11 mouse cellular contexts compared by ENCODE assay signal in the genomic region with DNA sequence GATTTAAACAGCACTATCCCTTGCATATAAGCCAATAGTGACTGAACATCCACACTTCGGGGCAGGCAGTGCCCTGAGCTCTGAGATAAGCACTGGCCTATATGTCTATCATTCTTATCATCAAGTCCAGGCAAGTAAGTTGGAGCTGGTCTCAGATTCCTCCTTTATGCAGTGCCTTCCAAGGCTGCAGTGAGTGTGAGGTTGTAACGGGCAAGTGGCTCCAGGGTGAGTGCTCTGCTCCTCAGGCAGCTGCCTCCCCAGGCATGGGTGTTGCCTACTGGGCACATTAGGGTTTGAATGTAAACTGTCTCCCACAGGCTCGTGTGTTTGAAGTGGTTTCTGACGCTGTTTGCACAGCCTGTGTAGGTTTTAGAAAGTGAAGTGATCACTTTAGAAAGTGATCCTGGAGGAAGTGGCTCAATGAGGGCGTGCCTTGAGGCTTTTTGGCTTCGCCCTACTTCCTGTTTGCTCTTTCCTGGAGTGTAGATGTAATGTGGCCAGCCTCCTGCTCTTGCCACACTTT. TPM values are rescaled to one million over a fixed set of nuclear protein-coding genes. Genes with fewer than 3 reads are reported as not detected.
A peak's percentile ranks its signal among the peaks of the same experiment; 100 is the strongest.
DNase-seq lines count a peak whose midpoint lies in the region; ATAC-seq and TF ChIP-seq lines count a peak whose summit lies in the region.
"Had no signal": no experiment of that assay in that cellular context is flagged by ENCODE, and none has a peak within 500 bp of the region (broad histone marks: within the 10 kb centered on the region; RNA-seq: fewer than 3 reads in every experiment).

No protein-coding gene starts in this region.

- H3K27me3 ChIP-seq in MEL (ENCODE audit: control insufficient read depth in 1 of 2, insufficient read depth in 2 of 2, low read length in 2 of 2) = no peaks in the 10 kb centered on the region
- no peaks in the 10 kb centered on the region for H3K27me3 ChIP-seq in stomach, embryonic 14.5 days (ENCODE audit: control insufficient read depth, insufficient read depth, low read length)
- no peaks in the 10 kb centered on the region for H3K27me3 ChIP-seq in midbrain, embryonic 10.5 days (ENCODE audit: low read depth, poor library complexity, severe bottlenecking)
- peaks cover 3% of the 10 kb centered on the region; the same call in 1 of the 2 replicates for H3K27me3 ChIP-seq in heart, embryonic 12.5 days (replicated peaks)
- H3K27me3 ChIP-seq: limb, embryonic 13.5 days had no signal

- TF ChIP-seq EP300 in MEL (IDR thresholded peaks at IDR 0.05; ENCODE audit: low read depth in 1 of 2, low read length in 2 of 2) = peak; percentile 41 to 44

- peaks cover 0 to 15% of the 10 kb centered on the region in 2 experiments; a peak in 2 of 4 replicates for H3K4me1 ChIP-seq in MEL (ENCODE audit: control insufficient read depth in 1 of 2, insufficient read depth in 2 of 2, low read length in 2 of 2)
- H3K4me1 ChIP-seq in stomach, embryonic 14.5 days (ENCODE audit: control insufficient read depth, insufficient read depth, low read length) = no peaks in the 10 kb centered on the region
- H3K4me1 ChIP-seq in midbrain, embryonic 10.5 days = 0 out of 2 replicates have a peak, but pooled peaks cover 5% of the 10 kb centered on the region
- H3K4me1 ChIP-seq in heart, embryonic 12.5 days (replicated peaks) = 0 out of 2 replicates have a peak, but pooled peaks cover 6% of the 10 kb centered on the region
- H3K4me1 ChIP-seq: limb, embryonic 13.5 days had no signal

- peak in 1 of 2 experiments; percentile 29; a peak in 1 of 4 replicates for TF ChIP-seq POLR2A in MEL (IDR thresholded peaks at IDR 0.05; ENCODE audit: control insufficient read depth in 1 of 2, insufficient read depth in 1 of 2, low read depth in 1 of 2, low read length in 2 of 2, poor library complexity in 1 of 2)

- peak overlapping the region; percentile 70 for H3K27ac ChIP-seq in MEL (ENCODE audit: control insufficient read depth, low read depth, low read length)
- no peak overlapping the region for H3K27ac ChIP-seq in stomach, embryonic 14.5 days (ENCODE audit: low read length)
- H3K27ac ChIP-seq in midbrain, embryonic 10.5 days (replicated peaks) = no peak overlapping the region
- no peak overlapping the region for H3K27ac ChIP-seq in heart, embryonic 12.5 days (ENCODE audit: poor library complexity, severe bottlenecking)
- H3K27ac ChIP-seq: hindbrain, embryonic 14.5 days; limb, embryonic 13.5 days had no signal

- no peak for TF ChIP-seq RAD21 in MEL (IDR thresholded peaks at IDR 0.05; ENCODE audit: low read depth, low read length)

- DNase-seq in MEL (ENCODE audit: low read depth, low spot score) = peak; percentile 70
- peak; percentile 23 for DNase-seq in lung, postnatal 14 days
- DNase-seq in right cerebral cortex, postnatal 25 days = no peak
- DNase-seq in midbrain, embryonic 10.5 days (ENCODE audit: low spot score) = no peak
- DNase-seq in embryo, embryonic 11 days = no peak
- DNase-seq: cerebellum, postnatal 36 days had no signal

- H3K9ac ChIP-seq in MEL (ENCODE audit: control insufficient read depth, low read depth, low read length, poor library complexity, severe bottlenecking) = peak overlapping the region; percentile 25
- no peak overlapping the region for H3K9ac ChIP-seq in stomach, embryonic 14.5 days (replicated peaks; ENCODE audit: low read depth, low read length)
- H3K9ac ChIP-seq in heart, embryonic 12.5 days = no peak overlapping the region
- H3K9ac ChIP-seq: hindbrain, embryonic 14.5 days; limb, embryonic 13.5 days had no signal

- TF ChIP-seq CTCF in MEL (IDR thresholded peaks at IDR 0.05 in 2 of 3, conservative IDR thresholded peaks at IDR 0.05 in 1 of 3; ENCODE audit: control insufficient read depth in 1 of 3, insufficient read depth in 1 of 3, low read depth in 2 of 3, low read length in 3 of 3, poor library complexity in 1 of 3, severe bottlenecking in 1 of 3) = no peak

- peak overlapping the region; percentile 37 to 39; a peak in 3 of 4 replicates for H3K4me3 ChIP-seq in MEL (ENCODE audit: control insufficient read depth in 1 of 2, insufficient read depth in 1 of 2, low read depth in 2 of 2, low read length in 2 of 2)
- no peak overlapping the region for H3K4me3 ChIP-seq in stomach, embryonic 14.5 days (ENCODE audit: low read depth, low read length)
- H3K4me3 ChIP-seq in midbrain, embryonic 10.5 days = no peak overlapping the region
- H3K4me3 ChIP-seq in heart, embryonic 12.5 days = no peak overlapping the region
- H3K4me3 ChIP-seq: limb, embryonic 13.5 days had no signal

- H3K36me3 ChIP-seq in MEL (ENCODE audit: control insufficient read depth in 1 of 2, insufficient read depth in 2 of 2, low read length in 2 of 2) = peaks cover 0 to 6% of the 10 kb centered on the region in 2 experiments; a peak in 1 of 4 replicates
- H3K36me3 ChIP-seq in stomach, embryonic 14.5 days (ENCODE audit: control insufficient read depth, insufficient read depth, low read length) = no peaks in the 10 kb centered on the region
- no peaks in the 10 kb centered on the region for H3K36me3 ChIP-seq in midbrain, embryonic 10.5 days
- H3K36me3 ChIP-seq in heart, embryonic 12.5 days = no peaks in the 10 kb centered on the region
- H3K36me3 ChIP-seq: limb, embryonic 13.5 days had no signal

- peak; percentile 79 to 86 for ATAC-seq in hematopoietic stem cell, adult 5-6 weeks (replicated peaks in 1 of 2; ENCODE audit: insufficient read depth in 1 of 2, low FRiP score in 2 of 2, low TSS enrichment in 1 of 2, low read depth in 1 of 2, poor library complexity in 2 of 2, severe bottlenecking in 2 of 2)
- peak; percentile 18; the same call in 1 of the 2 replicates for ATAC-seq in stomach, embryonic 14.5 days (ENCODE audit: insufficient number of reproducible peaks, insufficient read depth, low FRiP score, low read depth)
- no peak for ATAC-seq in heart, embryonic 12.5 days (ENCODE audit: insufficient number of reproducible peaks, low FRiP score)

- 41% methylated on average over 6 of the region's 6 CpGs for WGBS in stomach, embryonic 14.5 days
- WGBS in midbrain, embryonic 10.5 days = 74% methylated on average over 6 of the region's 6 CpGs
- WGBS in heart, embryonic 12.5 days = 45% methylated on average over 6 of the region's 6 CpGs

- H3K79me2 ChIP-seq in MEL (ENCODE audit: control insufficient read depth, insufficient read depth, low read length, poor library complexity) = no peaks in the 10 kb centered on the region

- H3K4me2 ChIP-seq in stomach, embryonic 14.5 days (replicated peaks; ENCODE audit: low read depth, low read length) = no peak overlapping the region
- no peak overlapping the region for H3K4me2 ChIP-seq in heart, embryonic 12.5 days
- H3K4me2 ChIP-seq: hindbrain, embryonic 14.5 days; limb, embryonic 13.5 days had no signal

- H3K9me3 ChIP-seq in MEL (replicated peaks; ENCODE audit: insufficient read depth, low read length) = no peaks in the 10 kb centered on the region
- H3K9me3 ChIP-seq in stomach, embryonic 14.5 days (ENCODE audit: control insufficient read depth, low read depth, low read length) = no peaks in the 10 kb centered on the region
- H3K9me3 ChIP-seq in midbrain, embryonic 10.5 days (replicated peaks) = no peaks in the 10 kb centered on the region
- H3K9me3 ChIP-seq in heart, embryonic 12.5 days (replicated peaks) = no peaks in the 10 kb centered on the region
- H3K9me3 ChIP-seq: limb, embryonic 13.5 days had no signal

TF ChIP-seq in MEL, 35 proteins besides CTCF, POLR2A, EP300 and RAD21:
- peak; percentile 35; the same call in 1 of the 2 replicates for TF ChIP-seq MAX (IDR thresholded peaks at IDR 0.05; ENCODE audit: low read length)
- TF ChIP-seq GATA1 (IDR thresholded peaks at IDR 0.05; ENCODE audit: low read depth, low read length) = peak; percentile 55
- TF ChIP-seq HCFC1 (IDR thresholded peaks at IDR 0.05; ENCODE audit: low read depth, low read length) = peak; percentile 50
- TF ChIP-seq ELF1 (IDR thresholded peaks at IDR 0.05; ENCODE audit: low read depth, low read length) = peak; percentile 63
- no peak for TF ChIP-seq ZKSCAN1 (IDR thresholded peaks at IDR 0.05; ENCODE audit: low read depth, low read length)
- TF ChIP-seq NELFE (IDR thresholded peaks at IDR 0.05; ENCODE audit: low read depth, low read length) = 0 out of 2 replicates have a peak, but pooled peaks have one; percentile 40
- peak; percentile 26; the same call in 1 of the 2 replicates for TF ChIP-seq SIN3A (IDR thresholded peaks at IDR 0.05; ENCODE audit: low read length)
- TF ChIP-seq TAL1 (IDR thresholded peaks at IDR 0.05; ENCODE audit: low read length) = peak; percentile 63
- TF ChIP-seq TBP (IDR thresholded peaks at IDR 0.05; ENCODE audit: low read depth, low read length) = 0 out of 2 replicates have a peak, but pooled peaks have one; percentile 28
- no peak for TF ChIP-seq NRF1 (IDR thresholded peaks at IDR 0.05; ENCODE audit: insufficient read depth, low read depth, low read length, poor library complexity, severe bottlenecking)
- no peak for TF ChIP-seq ZMIZ1 (IDR thresholded peaks at IDR 0.05; ENCODE audit: low read depth, low read length)
- peak; percentile 66 for TF ChIP-seq TCF12 (IDR thresholded peaks at IDR 0.05; ENCODE audit: low read depth, low read length)

RNA-seq across cellular contexts. Expression of gene Cnpy1, which starts 23.9 kb away (rescaled TPM):
- not detected in 2 replicates for total RNA-seq in MEL (2012; rRNA removed)
- not detected for polyA plus RNA-seq in MEL (2012; ENCODE audit: insufficient read depth in 1 of 2, insufficient read length in 2 of 2, low read depth in 1 of 2, low replicate concordance in 2 of 2, missing spikeins in 1 of 2)
- total RNA-seq in hematopoietic stem cell, adult 5-6 weeks (2017) = not detected in 2 replicates
- polyA plus RNA-seq in stomach, embryonic 14.5 days (2014; fragmentation: Nextera tagmentation; extraction: Ambion mirVana) = not detected in 2 replicates
- polyA plus RNA-seq in midbrain, embryonic 10.5 days (2016; fragmentation: Nextera tagmentation; extraction: Ambion mirVana) = 95.4 and 137 TPM in 2 replicates
- polyA plus RNA-seq in heart, embryonic 12.5 days (2016; fragmentation: Nextera tagmentation; extraction: Ambion mirVana) = 0.10 and 0.12 TPM in 2 replicates

RNA-seq across cellular contexts. Expression of gene Rbm33, which starts 47.4 kb away (rescaled TPM):
- total RNA-seq in MEL (2012; rRNA removed) = 14.6 and 21.8 TPM in 2 replicates
- 10 to 100 TPM in 1 of 2 experiments, not detected in 1; 60.3 TPM for polyA plus RNA-seq in MEL (2012; ENCODE audit: insufficient read depth in 1 of 2, insufficient read length in 2 of 2, low read depth in 1 of 2, low replicate concordance in 2 of 2, missing spikeins in 1 of 2)
- 50.3 and 81.1 TPM in 2 replicates for total RNA-seq in hematopoietic stem cell, adult 5-6 weeks (2017)
- 26.4 and 27.4 TPM in 2 replicates for polyA plus RNA-seq in stomach, embryonic 14.5 days (2014; fragmentation: Nextera tagmentation; extraction: Ambion mirVana)
- polyA plus RNA-seq in midbrain, embryonic 10.5 days (2016; fragmentation: Nextera tagmentation; extraction: Ambion mirVana) = 13.2 and 15.3 TPM in 2 replicates
- polyA plus RNA-seq in heart, embryonic 12.5 days (2016; fragmentation: Nextera tagmentation; extraction: Ambion mirVana) = 14.2 and 16.8 TPM in 2 replicates

Comparison
In these comparisons a context has a peak if more than half of its experiments do, and no peak if none do; other contexts are left out.
1. DNase-seq: peak in MEL (single experiment) and lung, postnatal 14 days (single experiment); none in right cerebral cortex, postnatal 25 days (single experiment), midbrain, embryonic 10.5 days (single experiment) and embryo, embryonic 11 days (single experiment).
2. H3K4me3 ChIP-seq: peak in MEL (2 of 2); none in stomach, embryonic 14.5 days (single experiment), midbrain, embryonic 10.5 days (single experiment) and heart, embryonic 12.5 days (single experiment).
3. RNA of gene Cnpy1, which starts 23.9 kb away (polyA plus RNA-seq): 95.4 to 137 TPM in midbrain, embryonic 10.5 days; 0.10 to 0.12 TPM in heart, embryonic 12.5 days, not detected in stomach, embryonic 14.5 days and not detected in MEL; every median in the first group is over 10 times any median in the second.